Mouse (Mus musculus): ENCODE results near the gene Dirc2.

- TF ChIP-seq CTCF (IDR thresholded peaks at IDR 0.05; ENCODE audit: insufficient read depth, low read length) (no peak), POLR2A (IDR thresholded peaks at IDR 0.05; ENCODE audit: borderline replicate concordance, extremely low read depth, low read depth, low read length) (no peak)
Observed at GRCm38 (mm10) chr16:35714689-35715088, 54.5 kb downstream of the Dirc2 start.

Data from lung, adult 2 months (tissue).